Mouse (Mus musculus) hindbrain, embryonic 13.5 days (tissue): Measurements from ENCODE around the gene Lancl2. TPM values are rescaled to one million over a fixed set of nuclear protein-coding genes. Genes with fewer than 3 reads are reported as not detected.

Source experiments
- ATAC-seq: fragments of 200-750 bp; cut with Nextera tagmentation; 2 replicates; pipeline ENCODE4 v1.8.0; 2017; ENCODE audit warnings: moderate TSS enrichment; ENCODE audit not compliant: low FRiP score
- H3K27ac ChIP-seq: fragments of 300-500 bp; sonication (generic); 2 replicates; pipeline ENCODE4 v1.5.1; 2015; ENCODE audit warnings: inconsistent platforms, mild to moderate bottlenecking, moderate library complexity
- H3K27me3 ChIP-seq: fragments of 300-500 bp; sonication (generic); 2 replicates; pipeline ENCODE4 v1.6.1; 2015; ENCODE audit warnings: mild to moderate bottlenecking, inconsistent platforms
- H3K36me3 ChIP-seq: fragments of 300-500 bp; sonication (generic); 2 replicates; pipeline ENCODE4 v1.6.1; 2015; ENCODE audit warnings: mild to moderate bottlenecking, inconsistent platforms
- H3K4me1 ChIP-seq: fragments of 300-500 bp; sonication (generic); replicated peaks from 2 replicates; pipeline ENCODE4 v1.6.1; 2015; ENCODE audit warnings: inconsistent platforms
- H3K4me2 ChIP-seq: fragments of 300-500 bp; sonication (generic); 2 replicates; pipeline ENCODE4 v1.6.1; 2015; ENCODE audit warnings: inconsistent platforms, mild to moderate bottlenecking, moderate library complexity
- H3K4me3 ChIP-seq: fragments of 300-500 bp; sonication (generic); 2 replicates; pipeline ENCODE4 v1.5.1; 2015; ENCODE audit warnings: mild to moderate bottlenecking, inconsistent platforms
- H3K9ac ChIP-seq: fragments of 300-500 bp; sonication (generic); 2 replicates; pipeline ENCODE4 v1.6.1; 2015; ENCODE audit warnings: mild to moderate bottlenecking, inconsistent platforms
- H3K9me3 ChIP-seq: fragments of 300-500 bp; sonication (generic); 2 replicates; pipeline ENCODE4 v1.6.1; 2016; ENCODE audit warnings: inconsistent platforms
- WGBS: fragments of 180-500 bp; shearing (Covaris S2); methylation state at CpG from one replicate; pipeline ENCODE4 v1.1.7; 2015; 5-methylcytosine and 5-hydroxymethylcytosine counted together
- polyA plus RNA-seq: library from polyadenylated mRNA; unstranded; fragments of >200 nt; fragmentation: Nextera tagmentation; extraction: Ambion mirVana; gene quantifications from 2 replicates; pipeline ENCODE4 v1.2.1, GENCODE M21; 2015

Gene Lancl2
- polyA plus RNA-seq, 1 experiment from 2014 or later: 81.5 TPM

DNA sequence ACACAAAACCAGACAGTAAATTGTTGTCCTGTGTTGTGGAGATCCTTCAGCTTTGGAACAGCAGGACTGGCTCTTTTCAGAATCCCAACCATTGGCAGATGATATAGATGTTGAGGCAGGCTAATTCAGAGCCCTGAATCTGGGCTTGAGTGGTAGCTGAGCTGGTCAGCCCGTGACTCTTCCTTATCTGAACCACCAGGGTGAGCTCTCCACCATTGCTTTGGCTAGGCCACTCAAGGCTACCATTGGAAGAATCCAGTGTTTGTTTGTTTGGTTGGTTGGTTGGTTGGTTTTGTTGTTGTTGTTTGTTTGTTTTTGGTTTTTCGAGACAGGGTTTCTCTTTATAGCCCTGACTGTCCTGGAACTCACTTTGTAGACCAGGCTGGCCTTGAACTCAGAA is 41.0 kb downstream of the Lancl2 start:
- H3K27me3 ChIP-seq: no peaks in the 10 kb centered on the region
- H3K4me2 ChIP-seq: no peak overlapping the region
- H3K9me3 ChIP-seq: no peaks in the 10 kb centered on the region
- no peak for ATAC-seq
- WGBS: 73% methylated on average over 2 of the region's 2 CpGs
- H3K9ac ChIP-seq: no peak overlapping the region
- no peaks in the 10 kb centered on the region for H3K4me1 ChIP-seq
- peaks cover 15% of the 10 kb centered on the region for H3K36me3 ChIP-seq
- no peak overlapping the region for H3K4me3 ChIP-seq
- no peak overlapping the region for H3K27ac ChIP-seq

DNA sequence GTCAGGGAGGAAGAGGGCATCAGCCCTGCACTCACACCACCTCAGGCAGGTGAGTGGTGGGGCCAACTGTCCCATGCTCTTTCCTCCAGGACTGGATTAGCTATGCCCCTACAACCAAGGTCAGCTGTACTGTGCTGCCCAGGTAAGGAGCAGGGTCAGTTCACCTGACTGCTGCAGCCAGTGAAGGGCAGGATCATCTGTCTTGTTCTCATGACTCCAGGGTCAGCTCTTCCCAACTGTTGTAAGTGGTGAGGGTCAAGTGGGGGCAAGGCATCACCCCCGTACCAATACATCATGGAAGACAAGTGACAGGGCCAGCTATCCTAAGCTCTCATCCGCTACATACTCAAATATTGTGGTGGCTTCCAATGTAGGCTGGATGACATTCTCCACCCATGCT is 41.8 kb downstream of the Lancl2 start:
- Histone ChIP-seq H3K27me3 (no peaks in the 10 kb centered on the region), H3K36me3 (peaks cover 12% of the 10 kb centered on the region), H3K27ac (no peak overlapping the region), H3K4me1 (no peaks in the 10 kb centered on the region), H3K4me3 (no peak overlapping the region), H3K9me3 (no peaks in the 10 kb centered on the region), H3K9ac (no peak overlapping the region), H3K4me2 (no peak overlapping the region)
- WGBS: 98% methylated on average over 2 of the region's 2 CpGs
- peak; percentile 54; the same call in 1 of the 2 replicates for ATAC-seq

DNA sequence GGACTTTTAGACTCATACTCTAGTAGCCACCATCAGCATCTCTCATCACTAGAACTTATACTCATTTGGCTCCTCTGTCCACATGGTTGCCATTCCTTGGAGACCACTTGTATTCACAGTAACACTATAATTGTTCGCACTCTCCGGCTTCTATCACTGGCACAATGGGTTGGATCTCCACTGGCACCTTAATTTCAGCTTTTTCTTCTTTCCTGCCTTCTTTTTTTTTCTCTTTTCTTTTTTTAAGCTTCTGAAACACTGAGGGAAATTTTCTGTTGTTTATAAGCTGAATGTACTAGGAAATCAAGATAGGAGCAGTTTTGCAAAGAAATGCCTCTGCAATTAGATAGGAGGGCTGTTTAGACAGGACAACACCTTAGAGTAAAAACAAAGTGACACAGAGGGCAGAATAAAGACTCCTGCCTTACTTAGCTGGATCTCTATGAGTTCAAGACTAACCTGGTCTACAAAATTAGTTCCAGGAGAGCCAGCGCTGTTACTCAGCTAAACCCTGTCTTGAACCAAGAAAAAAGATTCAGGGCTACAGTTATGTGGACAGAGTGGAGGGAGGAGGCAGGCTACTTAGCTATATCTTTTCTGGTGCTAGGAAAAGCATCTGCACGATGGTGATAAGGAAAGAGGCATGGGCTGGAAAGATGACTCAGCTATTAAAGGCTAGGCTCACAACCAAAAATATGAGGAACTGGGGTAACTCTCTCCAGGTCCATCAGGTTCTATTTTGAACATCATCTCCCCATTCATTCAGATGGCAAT is 42.8 kb downstream of the Lancl2 start:
- H3K4me2 ChIP-seq: no peak overlapping the region
- no peak overlapping the region for H3K27ac ChIP-seq
- no peak overlapping the region for H3K4me3 ChIP-seq
- H3K9ac ChIP-seq: no peak overlapping the region
- 95% methylated on average over 4 of the region's 4 CpGs for WGBS
- no peaks in the 10 kb centered on the region for H3K9me3 ChIP-seq
- H3K36me3 ChIP-seq: 0 out of 2 replicates have a peak, but pooled peaks cover 4% of the 10 kb centered on the region
- H3K27me3 ChIP-seq: no peaks in the 10 kb centered on the region
- no peak for ATAC-seq
- H3K4me1 ChIP-seq: no peaks in the 10 kb centered on the region

DNA sequence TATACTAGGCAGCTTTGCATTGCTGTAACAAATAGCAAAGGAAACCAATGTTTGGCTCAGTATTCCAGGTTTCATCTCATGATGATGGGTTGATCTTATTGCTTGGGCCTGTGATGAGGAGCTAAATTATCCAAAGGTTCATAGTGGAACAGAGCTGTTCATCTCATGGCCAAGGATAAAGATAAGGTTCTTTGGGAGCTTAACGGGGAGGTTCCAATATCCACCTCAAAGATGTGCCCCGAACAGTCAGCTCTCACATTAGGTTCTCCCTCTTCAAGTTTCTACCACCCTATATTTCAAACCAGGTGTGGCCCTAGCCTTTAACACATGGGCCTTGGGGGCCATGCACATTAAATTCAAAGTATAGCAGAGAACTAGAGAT is 43.4 kb downstream of the Lancl2 start:
- Histone ChIP-seq H3K4me2 (no peak overlapping the region), H3K27me3 (no peaks in the 10 kb centered on the region), H3K4me3 (no peak overlapping the region), H3K4me1 (no peaks in the 10 kb centered on the region), H3K27ac (no peak overlapping the region), H3K36me3 (0 out of 2 replicates have a peak, but pooled peaks cover 2% of the 10 kb centered on the region), H3K9me3 (no peaks in the 10 kb centered on the region), H3K9ac (no peak overlapping the region)
- ATAC-seq: no peak
- 92% methylated on average over 2 of the region's 2 CpGs for WGBS

DNA sequence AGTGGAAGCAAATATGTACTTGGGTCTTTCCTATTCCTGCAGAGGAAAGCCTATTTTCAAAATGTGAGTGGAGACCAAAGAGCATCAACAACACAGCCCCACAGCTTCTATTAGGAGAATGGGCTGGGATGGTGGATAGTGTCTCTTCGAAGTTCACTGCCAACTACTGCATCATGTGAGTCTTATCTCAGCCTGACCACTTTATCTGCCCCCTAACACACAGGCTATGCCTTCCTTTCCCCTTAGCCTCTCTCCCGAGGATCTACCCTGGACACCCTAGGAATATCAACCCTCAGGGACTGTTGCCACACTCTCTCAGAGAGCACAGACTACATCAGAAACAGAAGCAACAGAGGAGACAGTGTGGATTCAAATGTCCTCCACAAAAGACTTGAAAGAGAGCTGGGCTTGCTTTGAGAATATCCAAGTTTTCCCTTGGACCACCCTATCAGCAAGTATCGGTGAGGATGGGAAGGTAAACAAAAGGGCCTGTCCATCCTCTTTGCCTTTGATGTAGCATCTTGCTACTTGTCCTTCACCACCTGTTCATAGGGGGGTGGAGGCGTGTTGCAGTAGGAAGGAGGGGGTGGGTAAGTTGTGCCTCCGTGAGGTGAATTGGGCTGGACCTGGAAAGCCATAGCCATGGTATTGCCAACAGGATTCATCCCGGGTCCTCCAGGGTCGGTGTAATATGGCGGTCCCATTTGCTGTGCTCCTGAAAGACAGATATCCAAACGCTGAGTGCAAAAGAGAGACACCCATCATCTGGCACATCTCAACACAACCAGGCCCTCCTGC is 51.8 kb downstream of the Lancl2 start:
- 97% methylated on average over 9 of the region's 9 CpGs for WGBS
- no peak overlapping the region for H3K4me3 ChIP-seq
- peaks cover 45% of the 10 kb centered on the region for H3K36me3 ChIP-seq
- H3K9ac ChIP-seq: no peak overlapping the region
- H3K27ac ChIP-seq: no peak overlapping the region
- H3K9me3 ChIP-seq: no peaks in the 10 kb centered on the region
- H3K4me2 ChIP-seq: no peak overlapping the region
- H3K4me1 ChIP-seq: no peaks in the 10 kb centered on the region
- no peak for ATAC-seq
- no peaks in the 10 kb centered on the region for H3K27me3 ChIP-seq

DNA sequence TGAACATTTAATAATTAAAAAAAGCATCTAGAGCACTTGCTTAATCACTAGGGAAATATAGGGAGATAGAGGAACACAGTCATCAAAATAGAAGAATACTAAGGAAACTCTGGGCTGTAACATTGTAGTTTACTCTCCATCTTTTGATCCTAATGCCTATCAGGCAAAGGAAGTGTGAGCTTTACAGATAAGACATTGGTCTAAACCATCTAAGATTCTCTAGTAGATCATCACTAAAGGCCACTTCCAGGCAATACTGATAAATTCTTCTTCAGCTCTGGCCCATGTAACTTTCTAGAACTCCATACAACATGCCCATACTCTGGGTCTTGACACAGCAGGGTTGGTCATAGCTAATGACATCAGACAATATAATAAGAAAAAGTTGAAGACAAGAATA is 60.7 kb downstream of the Lancl2 start:
- Histone ChIP-seq H3K4me1 (peaks cover 9% of the 10 kb centered on the region; the same call in 1 of the 2 replicates), H3K4me3 (no peak overlapping the region), H3K36me3 (peaks cover 32% of the 10 kb centered on the region), H3K4me2 (no peak overlapping the region), H3K9me3 (no peaks in the 10 kb centered on the region), H3K27me3 (no peaks in the 10 kb centered on the region), H3K9ac (no peak overlapping the region), H3K27ac (no peak overlapping the region)
- no peak for ATAC-seq

DNA sequence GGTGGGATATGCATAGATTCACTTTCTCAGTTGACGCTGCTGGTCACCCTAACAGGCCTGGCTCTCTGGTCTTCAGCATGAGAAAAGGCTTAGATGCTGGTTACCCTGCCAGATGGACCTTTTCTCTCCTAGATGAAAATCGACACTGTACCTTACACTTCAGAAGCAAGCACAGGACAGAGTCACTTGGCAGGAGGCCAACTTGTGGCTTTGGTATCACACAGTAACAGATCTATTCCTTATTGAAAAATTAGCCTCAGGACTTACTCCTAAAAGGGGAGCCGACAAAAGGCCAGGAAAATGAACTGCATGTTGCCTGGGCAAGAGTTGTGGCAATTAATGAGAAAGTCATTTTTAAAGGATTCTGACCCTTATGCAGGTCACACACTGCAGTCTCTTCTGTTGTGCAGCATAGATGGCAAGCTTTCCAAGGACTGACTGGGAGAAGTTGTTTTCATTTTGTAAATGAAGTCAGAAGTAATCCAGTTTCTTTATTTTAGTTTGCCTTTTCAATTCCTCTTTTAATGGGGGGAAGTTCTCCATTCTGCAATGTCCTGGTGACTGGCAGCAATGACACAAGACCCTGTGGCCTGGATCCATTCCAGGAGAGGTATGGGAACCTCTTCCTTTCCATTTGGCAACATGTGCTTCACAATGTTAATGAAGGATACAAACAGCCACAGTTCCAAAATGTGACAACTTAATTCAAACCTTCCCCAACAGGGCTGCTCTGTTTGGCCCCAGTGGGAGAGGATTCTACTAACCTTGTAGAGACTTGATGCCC is 62.9 kb downstream of the Lancl2 start:
- 67% methylated on average over 3 of the region's 3 CpGs for WGBS
- H3K9me3 ChIP-seq: no peaks in the 10 kb centered on the region
- H3K4me3 ChIP-seq: no peak overlapping the region
- H3K4me1 ChIP-seq: peaks cover 9% of the 10 kb centered on the region; the same call in 1 of the 2 replicates
- no peak overlapping the region for H3K27ac ChIP-seq
- ATAC-seq: no peak
- H3K4me2 ChIP-seq: no peak overlapping the region
- H3K9ac ChIP-seq: no peak overlapping the region
- H3K36me3 ChIP-seq: peaks cover 32% of the 10 kb centered on the region
- no peaks in the 10 kb centered on the region for H3K27me3 ChIP-seq

DNA sequence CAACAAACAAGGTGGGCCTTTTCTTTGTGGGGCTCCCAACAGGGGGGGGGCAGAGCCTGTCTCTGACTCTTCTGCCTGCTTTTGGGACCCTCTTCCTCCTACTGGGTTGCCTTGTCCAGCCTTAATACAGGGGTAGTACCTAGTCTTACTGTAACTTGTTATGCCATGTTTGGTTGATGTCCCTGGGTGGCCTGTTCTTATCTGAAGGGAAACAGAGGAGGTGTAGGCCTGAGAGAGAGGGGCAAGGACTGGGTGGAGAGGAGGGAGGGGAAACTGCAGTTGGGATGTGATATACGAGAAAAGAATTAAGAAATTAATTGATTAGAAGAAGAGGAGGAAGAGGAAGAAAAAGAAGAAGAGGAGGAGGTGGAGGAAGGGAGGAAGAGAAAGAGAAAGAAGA is 63.9 kb downstream of the Lancl2 start:
- no peak overlapping the region for H3K4me3 ChIP-seq
- H3K9ac ChIP-seq: no peak overlapping the region
- H3K36me3 ChIP-seq: peaks cover 27% of the 10 kb centered on the region
- no peak overlapping the region for H3K4me2 ChIP-seq
- peaks cover 9% of the 10 kb centered on the region; the same call in 1 of the 2 replicates for H3K4me1 ChIP-seq
- no peaks in the 10 kb centered on the region for H3K9me3 ChIP-seq
- H3K27me3 ChIP-seq: no peaks in the 10 kb centered on the region
- no peak for ATAC-seq
- 92% methylated on average over 1 of the region's 1 CpGs for WGBS
- H3K27ac ChIP-seq: no peak overlapping the region

DNA sequence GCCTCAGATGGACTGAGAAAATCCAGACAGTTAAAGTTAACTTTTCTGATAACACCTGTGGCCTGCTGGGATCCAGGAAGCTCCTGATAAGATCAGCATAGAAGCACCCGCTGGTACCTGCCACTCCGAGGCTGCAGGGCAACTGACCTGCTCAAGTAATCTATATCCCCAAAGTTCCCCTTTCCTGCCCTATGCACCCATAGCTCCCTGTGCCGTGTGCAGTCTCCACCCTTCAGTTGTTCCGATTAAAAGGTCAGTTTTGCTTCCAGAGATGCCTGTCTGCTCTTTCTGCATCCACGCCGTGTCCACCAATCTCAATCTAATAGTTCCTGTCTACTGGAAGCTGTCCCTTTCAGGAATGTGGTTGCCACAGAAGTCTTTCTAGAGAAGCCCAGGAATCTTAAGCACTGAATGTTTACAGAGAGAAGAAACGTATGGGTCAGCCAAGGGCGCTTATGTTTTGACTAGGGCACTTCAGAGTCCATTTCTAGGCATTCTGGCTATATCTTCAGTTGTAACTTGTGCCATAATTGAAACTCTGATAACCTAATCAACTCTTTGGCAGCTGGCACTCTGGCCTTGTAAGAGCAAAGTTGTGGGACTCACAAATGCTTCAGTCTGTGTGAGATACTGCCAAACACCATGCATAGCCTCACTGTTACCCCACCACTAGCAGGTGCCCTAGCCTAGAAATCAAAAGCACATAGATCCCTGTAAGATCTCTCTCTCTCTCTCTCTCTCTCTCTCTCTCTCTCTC is 65.0 kb downstream of the Lancl2 start:
- H3K36me3 ChIP-seq: peaks cover 21% of the 10 kb centered on the region
- H3K9ac ChIP-seq: no peak overlapping the region
- H3K4me1 ChIP-seq: peaks cover 9% of the 10 kb centered on the region; the same call in 1 of the 2 replicates
- 85% methylated on average over 8 of the region's 8 CpGs for WGBS
- no peak for ATAC-seq
- H3K27me3 ChIP-seq: no peaks in the 10 kb centered on the region
- H3K4me2 ChIP-seq: no peak overlapping the region
- no peak overlapping the region for H3K4me3 ChIP-seq
- no peaks in the 10 kb centered on the region for H3K9me3 ChIP-seq
- no peak overlapping the region for H3K27ac ChIP-seq

DNA sequence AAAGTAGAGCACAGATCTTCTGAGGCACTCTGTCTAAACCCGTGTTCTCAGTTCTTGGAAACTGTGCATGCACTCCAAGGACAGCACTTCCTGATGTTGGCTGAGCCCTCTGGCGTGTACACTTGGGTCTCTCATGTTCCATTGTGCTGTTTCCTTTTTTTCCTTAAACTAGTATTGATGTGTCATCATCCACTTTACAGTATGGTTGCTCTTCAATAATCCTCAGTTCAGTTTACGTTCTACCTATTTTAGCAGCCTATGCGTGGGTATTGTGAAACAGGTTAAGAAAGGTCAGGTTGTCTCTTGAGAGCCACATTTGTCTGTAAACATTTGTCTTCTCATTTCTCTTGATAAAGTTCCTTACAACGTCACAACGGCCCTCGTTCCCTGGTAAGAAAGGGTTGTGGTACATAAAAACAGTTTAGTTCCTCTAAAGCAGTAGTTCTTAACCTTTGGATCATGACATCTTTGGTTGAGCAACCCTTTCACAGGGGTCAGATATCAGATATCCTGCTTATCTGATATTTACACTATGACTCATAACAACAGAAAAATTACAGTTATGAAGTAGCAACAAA is 66.7 kb downstream of the Lancl2 start:
- Histone ChIP-seq H3K36me3 (peaks cover 36% of the 10 kb centered on the region), H3K4me2 (no peak overlapping the region), H3K27ac (no peak overlapping the region), H3K9me3 (no peaks in the 10 kb centered on the region), H3K9ac (no peak overlapping the region), H3K27me3 (no peaks in the 10 kb centered on the region), H3K4me1 (peaks cover 9% of the 10 kb centered on the region; the same call in 1 of the 2 replicates), H3K4me3 (no peak overlapping the region)
- 93% methylated on average over 7 of the region's 7 CpGs for WGBS
- ATAC-seq: no peak

DNA sequence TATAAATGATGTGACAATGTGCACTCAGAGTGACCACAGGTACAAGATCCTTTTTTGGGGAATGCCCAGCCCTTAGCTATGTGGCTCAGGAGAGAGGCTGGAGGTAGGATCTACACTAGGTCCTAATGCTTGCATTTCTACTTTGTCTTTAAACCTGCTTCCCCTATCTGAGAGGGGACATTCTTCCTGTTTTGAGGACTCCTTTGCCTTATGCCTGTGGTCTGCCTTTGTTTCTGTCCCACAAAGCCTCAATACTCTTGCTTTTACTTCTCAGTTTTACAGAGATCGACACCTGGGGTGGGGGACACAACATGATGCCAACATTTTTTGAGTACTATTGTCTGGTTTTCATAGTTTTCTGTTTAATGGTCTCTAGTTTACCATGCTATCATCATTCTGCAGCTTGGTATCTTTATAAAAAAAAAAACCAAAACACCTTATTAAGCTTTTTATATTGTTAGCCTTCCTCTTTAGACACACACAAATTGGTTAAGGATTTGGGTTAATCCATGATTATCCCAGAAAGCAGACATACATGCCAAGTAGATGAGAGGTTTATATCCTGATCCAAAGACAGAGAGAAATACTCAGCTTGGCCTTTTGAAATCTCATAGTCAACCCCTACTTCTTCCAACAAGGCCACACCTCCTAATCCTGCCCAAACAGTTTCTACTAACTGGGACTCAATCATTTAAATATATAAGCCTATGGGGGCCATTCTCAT is 68.3 kb downstream of the Lancl2 start:
- Histone ChIP-seq H3K27ac (no peak overlapping the region), H3K9ac (no peak overlapping the region), H3K4me3 (no peak overlapping the region), H3K9me3 (no peaks in the 10 kb centered on the region), H3K4me1 (peaks cover 5% of the 10 kb centered on the region; the same call in 1 of the 2 replicates), H3K4me2 (no peak overlapping the region), H3K36me3 (peaks cover 38% of the 10 kb centered on the region), H3K27me3 (no peaks in the 10 kb centered on the region)
- WGBS: 97% methylated on average over 1 of the region's 1 CpGs
- ATAC-seq: no peak
